Mouse (Mus musculus) left cerebral cortex, postnatal 10 days (tissue): ENCODE measurements around the gene Cdc14b. TPM values are rescaled to one million over a fixed set of nuclear protein-coding genes. Genes with fewer than 3 reads are reported as not detected.

Experiments
- DNase-seq, 2 experiments: peaks; one replicate each; pipeline ENCODE4 v3.0.0; 2021 to 2022; ENCODE audit warnings: low spot score in 2 of 2, mixed read lengths in 1 of 2; ENCODE audit errors: extremely low spot score in 1 of 2
- intact Hi-C: fragments of 180-260 bp; cut with DNase I; formaldehyde crosslinking; loops from one replicate; pipeline ENCODE4 v1.15.1; 2025
- total RNA-seq, 2 experiments: library from RNA; stranded (reverse); gene quantifications; 2 replicates each; pipeline ENCODE4 v1.2.3; 2021

The Cdc14b gene
- total RNA-seq, 2 experiments from 2014 or later = 2.9 to 3.4 TPM

GRCm38 (mm10) chr13:64246106-64246505, 29.0 kb downstream of the Cdc14b start:
- no peak for DNase-seq
- intact Hi-C loops = loop anchor here (5.0 kb wide), 1 partner anchor 191 kb away; no protein-coding TSS in a partner anchor

GRCm38 (mm10) chr13:64244685-64245261, 30.3 kb downstream of the Cdc14b start:
- no peak for DNase-seq
- intact Hi-C loops = loop anchor here (5.0 kb wide), 1 partner anchor 193 kb away; no protein-coding TSS in a partner anchor

GRCm38 (mm10) chr13:64242721-64243120, 32.4 kb downstream of the Cdc14b start:
- DNase-seq = no peak
- intact Hi-C loops = no loop called here

GRCm38 (mm10) chr13:64240626-64241025, 34.5 kb downstream of the Cdc14b start:
- DNase-seq = no peak
- intact Hi-C loops = no loop called here

- intact Hi-C loops = no loop called here
- no peak for DNase-seq
Measured at GRCm38 (mm10) chr13:64237681-64238157, 37.4 kb downstream of the Cdc14b start.

GRCm38 (mm10) chr13:64237000-64237680, 38.0 kb downstream of the Cdc14b start:
- intact Hi-C loops = no loop called here
- DNase-seq = no peak

- intact Hi-C loops = no loop called here
Measured at GRCm38 (mm10) chr13:64235777-64236176, 39.3 kb downstream of the Cdc14b start.

GRCm38 (mm10) chr13:64235062-64235715, 39.9 kb downstream of the Cdc14b start:
- intact Hi-C loops = no loop called here
- DNase-seq = no peak

More at GRCm38 (mm10) chr13:64235777-64236176, 39.3 kb downstream of the Cdc14b start:
- DNase-seq = no peak

- no peak for DNase-seq
- intact Hi-C loops = no loop called here
Measured at GRCm38 (mm10) chr13:64233139-64233538, 42.0 kb downstream of the Cdc14b start.

- intact Hi-C loops = no loop called here
- no peak for DNase-seq
Measured at GRCm38 (mm10) chr13:64226725-64227124, 48.4 kb downstream of the Cdc14b start.

- no peak for DNase-seq
- intact Hi-C loops = no loop called here
Measured at GRCm38 (mm10) chr13:64225738-64226137, 49.4 kb downstream of the Cdc14b start.

GRCm38 (mm10) chr13:64214891-64215290, 60.2 kb downstream of the Cdc14b start:
- no peak for DNase-seq
- intact Hi-C loops = no loop called here

GRCm38 (mm10) chr13:64211995-64212603, 63.0 kb downstream of the Cdc14b start:
- intact Hi-C loops = no loop called here
- no peak for DNase-seq

GRCm38 (mm10) chr13:64208146-64208545, 66.9 kb downstream of the Cdc14b start:
- intact Hi-C loops = no loop called here
- DNase-seq = no peak

- intact Hi-C loops = no loop called here
- no peak for DNase-seq
Measured at GRCm38 (mm10) chr13:64205186-64205585, 69.9 kb downstream of the Cdc14b start.

- no peak for DNase-seq
- intact Hi-C loops = no loop called here
Measured at GRCm38 (mm10) chr13:64204726-64205125, 70.4 kb downstream of the Cdc14b start.

GRCm38 (mm10) chr13:64200911-64201310, 74.2 kb downstream of the Cdc14b start:
- intact Hi-C loops = no loop called here
- DNase-seq = no peak

- DNase-seq = no peak
- intact Hi-C loops = no loop called here
Measured at GRCm38 (mm10) chr13:64198310-64198709, 76.8 kb downstream of the Cdc14b start.

- intact Hi-C loops = no loop called here
- DNase-seq = no peak
Measured at GRCm38 (mm10) chr13:64197899-64198298, 77.2 kb downstream of the Cdc14b start.
